Mouse (Mus musculus) spleen, adult 2 months (tissue): ENCODE data around the gene Slc35f1. TPM values are rescaled to one million over a fixed set of nuclear protein-coding genes. Genes with fewer than 3 reads are reported as not detected.

ENCODE experiments used
- DNase-seq, 2 experiments: peaks; one replicate each; pipeline versions ENCODE4 v3.0.0 to v3.0.0-alpha.2; 2012 to 2021; ENCODE audit warnings: low spot score in 2 of 2, low read depth in 1 of 2
- H3K27ac ChIP-seq: fragments of 200-500 bp; 2 replicates; pipeline ENCODE4 v1.5.1; 2012; ENCODE audit warnings: low read length, inconsistent platforms; ENCODE audit not compliant: insufficient read depth
- H3K27me3 ChIP-seq: fragments of 200-500 bp; 2 replicates; pipeline ENCODE4 v1.6.1; 2012; ENCODE audit warnings: mild to moderate bottlenecking, moderate library complexity, low read length, inconsistent platforms; ENCODE audit not compliant: control insufficient read depth, insufficient read depth
- H3K36me3 ChIP-seq: fragments of 200-500 bp; 2 replicates; pipeline ENCODE4 v1.6.1; 2012; ENCODE audit warnings: mild to moderate bottlenecking, low read length, inconsistent platforms; ENCODE audit not compliant: control insufficient read depth, insufficient read depth
- H3K4me1 ChIP-seq: fragments of 200-500 bp; 2 replicates; pipeline ENCODE4 v1.6.1; 2011; ENCODE audit warnings: inconsistent platforms; ENCODE audit not compliant: control insufficient read depth, insufficient read depth, insufficient read length
- H3K4me3 ChIP-seq: fragments of 200-500 bp; 2 replicates; pipeline ENCODE4 v1.5.1; 2011; ENCODE audit warnings: mild to moderate bottlenecking, inconsistent platforms; ENCODE audit not compliant: insufficient read depth, insufficient read length; ENCODE audit errors: extremely low read depth
- CTCF ChIP-seq: fragments of 200-500 bp; IDR thresholded peaks from 2 replicates; pipeline ENCODE4 v1.5.1; 2011; ENCODE audit warnings: mild to moderate bottlenecking, inconsistent platforms; ENCODE audit not compliant: insufficient read depth, insufficient read length, insufficient replicate concordance; ENCODE audit errors: extremely low read depth
- POLR2A ChIP-seq: fragments of 200-500 bp; IDR thresholded peaks from 2 replicates; pipeline ENCODE4 v1.6.1; 2011; ENCODE audit warnings: low read depth, low read length, inconsistent platforms
- WGBS: fragments of 180-500 bp; shearing (Covaris S2); methylation state at CpG from one replicate; pipeline ENCODE4 v1.1.7; 2018; 5-methylcytosine and 5-hydroxymethylcytosine counted together
- polyA plus RNA-seq: library from polyadenylated mRNA; depleted of rRNA; stranded (reverse); fragments of >200 nt; gene quantifications from 2 replicates; pipeline ENCODE4 v1.2.3, GENCODE M21; 2012

The Slc35f1 gene
- polyA plus RNA-seq, 1 experiment, result 0.11 TPM

- no peak for DNase-seq
- Histone ChIP-seq H3K4me1 (no peaks in the 10 kb centered on the region), H3K4me3 (no peak overlapping the region), H3K36me3 (no peaks in the 10 kb centered on the region), H3K27ac (no peak overlapping the region), H3K27me3 (no peaks in the 10 kb centered on the region)
- 75% methylated on average over 4 of the region's 4 CpGs for WGBS
- TF ChIP-seq POLR2A, result no peak
- TF ChIP-seq CTCF, result no peak
Measured at GRCm38 (mm10) chr10:53028454-53028853, 338.1 kb downstream of the Slc35f1 start.

- DNase-seq, result no peak
- 22% methylated on average over 1 of the region's 1 CpGs for WGBS
Measured at GRCm38 (mm10) chr10:53035202-53035601, 344.9 kb downstream of the Slc35f1 start.

DNA sequence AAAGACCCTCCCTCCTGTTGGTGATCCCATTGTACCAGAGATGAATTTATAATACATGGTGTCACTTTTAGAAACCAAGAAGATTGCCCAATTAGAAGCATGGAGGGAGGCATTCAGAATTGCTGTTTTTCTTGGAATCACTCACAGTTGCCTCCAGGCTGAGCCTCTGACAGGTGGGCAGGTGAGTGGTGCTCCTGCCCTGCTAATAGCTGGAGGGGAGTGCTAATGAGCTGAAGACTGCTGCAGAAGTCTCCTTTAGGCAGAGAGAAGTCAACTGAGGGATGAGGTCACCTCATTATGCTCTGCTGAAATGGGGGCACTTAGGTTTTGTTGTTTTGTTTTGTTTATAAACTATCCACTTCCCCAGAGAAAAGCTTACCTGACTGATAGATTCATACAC is 355.6 kb downstream of the Slc35f1 start:
- H3K4me1 ChIP-seq, result no peaks in the 10 kb centered on the region
- TF ChIP-seq CTCF (no peak), POLR2A (no peak)
- no peaks in the 10 kb centered on the region for H3K27me3 ChIP-seq
- no peak overlapping the region for H3K4me3 ChIP-seq
- no peaks in the 10 kb centered on the region for H3K36me3 ChIP-seq
- DNase-seq, result no peak
- no peak overlapping the region for H3K27ac ChIP-seq

More at GRCm38 (mm10) chr10:53035202-53035601, 344.9 kb downstream of the Slc35f1 start:
- Histone ChIP-seq H3K4me1 (no peaks in the 10 kb centered on the region), H3K27me3 (no peaks in the 10 kb centered on the region), H3K4me3 (no peak overlapping the region), H3K27ac (no peak overlapping the region), H3K36me3 (no peaks in the 10 kb centered on the region)
- TF ChIP-seq POLR2A (no peak), CTCF (no peak)

- DNase-seq, result no peak
- H3K27me3 ChIP-seq, result no peaks in the 10 kb centered on the region
- no peaks in the 10 kb centered on the region for H3K36me3 ChIP-seq
- H3K4me3 ChIP-seq, result no peak overlapping the region
- H3K27ac ChIP-seq, result no peak overlapping the region
- no peak for TF ChIP-seq POLR2A
- no peak for TF ChIP-seq CTCF
- no peaks in the 10 kb centered on the region for H3K4me1 ChIP-seq
Measured at GRCm38 (mm10) chr10:53052521-53052920, 362.2 kb downstream of the Slc35f1 start.

DNA sequence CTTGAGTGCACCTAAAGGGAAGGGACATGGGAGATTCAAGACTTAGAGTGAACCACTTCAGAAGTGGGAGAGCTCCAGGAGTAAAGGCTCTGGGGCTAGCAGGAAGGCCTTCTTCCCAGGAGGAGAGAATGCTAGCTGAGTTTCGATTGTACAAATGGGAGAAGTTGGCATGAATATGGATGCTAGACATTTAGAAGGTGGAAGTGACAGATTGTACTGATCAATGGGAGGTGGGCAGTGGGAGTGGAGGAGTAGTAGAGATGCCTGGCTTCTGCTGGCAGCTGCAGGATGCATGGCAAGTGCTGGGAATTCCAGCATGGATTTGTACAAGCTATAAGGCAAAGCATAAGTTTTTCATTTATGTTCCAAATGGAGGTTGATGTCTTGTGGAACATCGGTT is 370.4 kb downstream of the Slc35f1 start:
- no peaks in the 10 kb centered on the region for H3K27me3 ChIP-seq
- no peak for DNase-seq
- no peak overlapping the region for H3K4me3 ChIP-seq
- H3K4me1 ChIP-seq, result no peaks in the 10 kb centered on the region
- 88% methylated on average over 2 of the region's 2 CpGs for WGBS
- H3K27ac ChIP-seq, result no peak overlapping the region
- H3K36me3 ChIP-seq, result no peaks in the 10 kb centered on the region
- TF ChIP-seq POLR2A (no peak), CTCF (no peak)

DNA sequence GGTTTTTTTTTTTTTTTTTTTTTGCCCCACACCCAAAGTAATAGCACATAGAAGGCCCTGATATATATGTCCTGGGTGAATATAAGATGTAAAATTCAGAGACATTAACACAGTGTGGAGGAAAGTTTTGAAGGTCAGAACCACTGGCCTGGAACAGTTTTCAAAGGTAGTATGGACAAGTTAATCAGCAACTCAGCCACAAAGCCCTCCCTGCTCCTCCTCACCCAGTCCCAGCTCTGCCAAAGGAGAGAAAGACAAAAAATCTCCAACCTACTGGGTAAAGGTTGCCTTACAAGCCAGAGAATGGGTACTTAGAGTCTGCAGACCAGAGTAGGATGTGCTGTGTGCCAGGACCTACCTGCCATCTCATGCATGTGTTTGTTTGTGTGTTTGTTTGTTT is 372.4 kb downstream of the Slc35f1 start:
- DNase-seq, result no peak
- Histone ChIP-seq H3K27ac (no peak overlapping the region), H3K36me3 (no peaks in the 10 kb centered on the region), H3K4me3 (no peak overlapping the region), H3K4me1 (no peaks in the 10 kb centered on the region), H3K27me3 (no peaks in the 10 kb centered on the region)
- TF ChIP-seq POLR2A, result no peak
- TF ChIP-seq CTCF, result no peak

DNA sequence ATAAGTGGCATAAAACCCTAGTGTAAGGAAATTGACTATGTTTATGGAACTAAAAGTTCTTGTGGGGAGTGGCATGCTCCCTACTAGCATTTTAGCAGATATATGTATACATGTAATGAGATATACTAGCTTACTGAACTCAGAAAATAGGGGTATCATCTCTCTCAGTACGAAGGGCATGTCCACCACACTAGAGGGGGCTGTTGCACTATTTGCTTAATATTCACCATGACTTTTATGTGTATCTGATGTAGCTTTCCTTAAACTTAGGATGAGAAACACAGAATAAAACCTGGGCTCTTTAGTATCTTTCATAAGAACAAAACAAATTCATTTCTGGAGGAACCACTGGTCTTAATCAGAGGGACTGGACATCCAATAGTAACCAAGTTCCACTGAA is 397.5 kb downstream of the Slc35f1 start:
- no peak for DNase-seq
- no peaks in the 10 kb centered on the region for H3K27me3 ChIP-seq
- WGBS, result 47% methylated on average over 1 of the region's 1 CpGs
- no peak overlapping the region for H3K4me3 ChIP-seq
- H3K36me3 ChIP-seq, result no peaks in the 10 kb centered on the region
- no peak overlapping the region for H3K27ac ChIP-seq
- no peaks in the 10 kb centered on the region for H3K4me1 ChIP-seq
- TF ChIP-seq POLR2A (no peak), CTCF (no peak)

GRCm38 (mm10) chr10:53091525-53091924 is 401.2 kb downstream of the Slc35f1 start:
- no peak overlapping the region for H3K27ac ChIP-seq
- no peaks in the 10 kb centered on the region for H3K27me3 ChIP-seq
- H3K4me3 ChIP-seq, result no peak overlapping the region
- TF ChIP-seq CTCF (no peak), POLR2A (no peak)
- DNase-seq, result no peak
- 77% methylated on average over 4 of the region's 4 CpGs for WGBS
- H3K4me1 ChIP-seq, result no peaks in the 10 kb centered on the region
- H3K36me3 ChIP-seq, result no peaks in the 10 kb centered on the region
